Mouse (Mus musculus): Measurements from ENCODE around the gene Zfyve27.
A peak's percentile ranks its signal among the peaks of the same experiment; 100 is the strongest.

The Zfyve27 gene

GRCm38 (mm10) chr19:42177461-42177860, 13.7 kb downstream of the Zfyve27 start:
- no peak for DNase-seq (ENCODE audit: low read depth, low spot score)

- no peak for DNase-seq (ENCODE audit: low read depth, low spot score)
Measured at GRCm38 (mm10) chr19:42179356-42179755, 15.6 kb downstream of the Zfyve27 start.

GRCm38 (mm10) chr19:42182673-42183072, 18.9 kb downstream of the Zfyve27 start:
- no peak for DNase-seq (ENCODE audit: low read depth, low spot score)

GRCm38 (mm10) chr19:42189735-42190134, 26.0 kb downstream of the Zfyve27 start:
- no peak for DNase-seq (ENCODE audit: low read depth, low spot score)

GRCm38 (mm10) chr19:42190494-42190893, 26.7 kb downstream of the Zfyve27 start:
- peak; percentile 51 for DNase-seq (ENCODE audit: low read depth, low spot score)

- no peak for DNase-seq (ENCODE audit: low read depth, low spot score)
Measured at GRCm38 (mm10) chr19:42193311-42193710, 29.6 kb downstream of the Zfyve27 start.

GRCm38 (mm10) chr19:42196378-42196777, 32.6 kb downstream of the Zfyve27 start:
- DNase-seq (ENCODE audit: low read depth, low spot score), result no peak

GRCm38 (mm10) chr19:42197066-42197465, 33.3 kb downstream of the Zfyve27 start:
- DNase-seq (ENCODE audit: low read depth, low spot score), result no peak

- DNase-seq (ENCODE audit: low read depth, low spot score), result no peak
Measured at GRCm38 (mm10) chr19:42198026-42198425, 34.3 kb downstream of the Zfyve27 start.

- DNase-seq (ENCODE audit: low read depth, low spot score), result no peak
Measured at GRCm38 (mm10) chr19:42201696-42202381, 38.1 kb downstream of the Zfyve27 start, which contains the start of gene Sfrp5. Sfrp5 (minus strand) TSS chr19:42202252.

GRCm38 (mm10) chr19:42202467-42202866, 38.7 kb downstream of the Zfyve27 start:
- DNase-seq (ENCODE audit: low read depth, low spot score), result no peak

GRCm38 (mm10) chr19:42204306-42204705, 40.6 kb downstream of the Zfyve27 start:
- DNase-seq (ENCODE audit: low read depth, low spot score), result no peak

GRCm38 (mm10) chr19:42205201-42205600, 41.5 kb downstream of the Zfyve27 start:
- no peak for DNase-seq (ENCODE audit: low read depth, low spot score)

- no peak for DNase-seq (ENCODE audit: low read depth, low spot score)
Measured at GRCm38 (mm10) chr19:42209485-42209884, 45.7 kb downstream of the Zfyve27 start.

GRCm38 (mm10) chr19:42209976-42210375, 46.2 kb downstream of the Zfyve27 start:
- no peak for DNase-seq (ENCODE audit: low read depth, low spot score)

- no peak for DNase-seq (ENCODE audit: low read depth, low spot score)
Measured at GRCm38 (mm10) chr19:42211936-42212335, 48.2 kb downstream of the Zfyve27 start.

GRCm38 (mm10) chr19:42214601-42215000, 50.9 kb downstream of the Zfyve27 start:
- DNase-seq (ENCODE audit: low read depth, low spot score), result no peak

GRCm38 (mm10) chr19:42216699-42217373, 53.1 kb downstream of the Zfyve27 start:
- DNase-seq (ENCODE audit: low read depth, low spot score), result no peak

- no peak for DNase-seq (ENCODE audit: low read depth, low spot score)
Measured at GRCm38 (mm10) chr19:42217374-42217763, 53.6 kb downstream of the Zfyve27 start.

- no peak for DNase-seq (ENCODE audit: low read depth, low spot score)
Measured at GRCm38 (mm10) chr19:42226451-42226850, 62.7 kb downstream of the Zfyve27 start.

- DNase-seq (ENCODE audit: low read depth, low spot score), result no peak
Measured at GRCm38 (mm10) chr19:42229499-42230287, 65.9 kb downstream of the Zfyve27 start.

- DNase-seq (ENCODE audit: low read depth, low spot score), result no peak
Measured at GRCm38 (mm10) chr19:42230288-42230568, 66.5 kb downstream of the Zfyve27 start.

- no peak for DNase-seq (ENCODE audit: low read depth, low spot score)
Measured at GRCm38 (mm10) chr19:42230986-42231385, 67.2 kb downstream of the Zfyve27 start.
